Mouse (Mus musculus) MEL (cell line): ENCODE measurements around the gene Tmigd1.

Experiments used
- E2F4 ChIP-seq: IDR thresholded peaks from 2 replicates; pipeline ENCODE4 v1.6.1; 2011; ENCODE audit warnings: low read depth, low read length, improper control_type of control experiment, borderline replicate concordance
- MAFK ChIP-seq: IDR thresholded peaks from 2 replicates; pipeline ENCODE4 v1.6.1; 2011; ENCODE audit warnings: low read depth, mild to moderate bottlenecking, low read length, improper control_type of control experiment, borderline replicate concordance
- TCF12 ChIP-seq: IDR thresholded peaks from 2 replicates; pipeline ENCODE4 v1.6.1; 2014; ENCODE audit warnings: low read depth, mild to moderate bottlenecking, inconsistent platforms, low read length, improper control_type of control experiment, moderate library complexity

GRCm38 (mm10) chr11:76897126-76897525 is 4.8 kb upstream of the Tmigd1 start:
- TF ChIP-seq TCF12 (no peak), MAFK (no peak), E2F4 (no peak)
